Mouse (Mus musculus) ES-Bruce4 (cell line): ENCODE measurements around the gene Wdr45b.
"Not testable (repeated sequence)": the region's sequence is repeated elsewhere in the genome, so short reads cannot be mapped to it uniquely, and the experiment has no call there.

ENCODE experiments used
- CTCF ChIP-seq: IDR thresholded peaks from one replicate; pipeline ENCODE4 v1.8.1; 2011; ENCODE audit warnings: low read depth, low read length
- EP300 ChIP-seq: IDR thresholded peaks from 2 replicates; pipeline ENCODE4 v1.6.1; 2011; ENCODE audit warnings: low read depth, low read length; ENCODE audit not compliant: insufficient read depth
- POLR2A ChIP-seq: IDR thresholded peaks from one replicate; pipeline ENCODE4 v1.8.1; 2011; ENCODE audit warnings: low read length; ENCODE audit not compliant: insufficient read depth

DNA sequence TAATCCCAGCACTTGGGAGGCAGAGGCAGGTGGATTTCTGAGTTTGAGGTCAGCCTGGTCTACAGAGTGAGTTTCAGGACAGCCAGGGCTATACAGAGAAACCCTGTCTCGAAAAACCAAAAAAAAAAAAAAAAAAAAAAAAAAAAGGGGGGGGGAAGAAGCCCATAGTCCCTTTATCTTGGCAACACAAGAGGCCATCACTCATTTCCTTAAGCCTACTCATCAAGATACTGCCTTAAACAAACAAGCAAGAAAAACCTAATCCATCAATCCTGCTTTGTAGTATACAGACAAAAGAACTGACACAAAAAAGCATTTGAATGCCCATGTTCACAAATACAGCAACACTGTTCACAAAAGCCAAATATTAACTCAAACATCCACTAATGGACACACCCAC lies 11.8 kb downstream of the Wdr45b start:
- not testable (repeated sequence) for TF ChIP-seq CTCF, POLR2A, EP300
